Mouse (Mus musculus) B cell, adult 2 months (primary cell): ENCODE results near the gene Slc28a2.
A peak's percentile ranks its signal among the peaks of the same experiment; 100 is the strongest.
"Not testable (repeated sequence)": the region's sequence is repeated elsewhere in the genome, so short reads cannot be mapped to it uniquely, and the experiment has no call there.

Source experiments
- DNase-seq, 2 experiments: peaks; one replicate each; pipeline ENCODE4 v3.0.0; 2022

Slc28a2 gene

GRCm38 (mm10) chr2:122426200-122426599 lies at the start of gene Slc28a2:
Gene Slc28a2 (plus strand): TSS chr2:122426477.
- DNase-seq, result peak; percentile 28 to 35

DNA sequence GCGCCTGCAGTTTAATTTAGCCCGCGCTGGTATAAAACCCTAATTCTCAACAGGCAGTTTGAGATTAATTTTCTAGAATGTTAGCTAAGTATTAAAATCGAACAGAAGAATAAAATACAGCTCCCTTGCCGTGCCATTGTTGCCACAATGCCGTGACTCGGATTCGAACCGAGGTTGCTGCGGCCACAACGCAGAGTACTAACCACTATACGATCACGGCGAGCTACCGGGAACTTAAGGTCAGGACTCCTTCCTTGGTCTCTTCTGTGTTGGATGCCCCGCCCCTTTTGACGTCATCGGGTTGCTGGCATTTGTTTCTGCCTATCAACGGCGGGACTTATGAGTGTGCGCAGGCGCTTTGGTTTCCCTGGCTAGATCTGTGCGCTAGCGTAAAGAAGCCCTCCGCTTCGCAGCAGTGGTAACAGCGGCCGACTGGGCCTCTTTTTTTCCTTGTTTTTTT lies 49.0 kb upstream of the Slc28a2 start:
- peak; percentile 99 for DNase-seq

- DNase-seq, result peak; percentile 84
Observed at GRCm38 (mm10) chr2:122377751-122378246, 48.5 kb upstream of the Slc28a2 start.

- DNase-seq, result no peak
Observed at GRCm38 (mm10) chr2:122378421-122379291, 47.6 kb upstream of the Slc28a2 start.

DNA sequence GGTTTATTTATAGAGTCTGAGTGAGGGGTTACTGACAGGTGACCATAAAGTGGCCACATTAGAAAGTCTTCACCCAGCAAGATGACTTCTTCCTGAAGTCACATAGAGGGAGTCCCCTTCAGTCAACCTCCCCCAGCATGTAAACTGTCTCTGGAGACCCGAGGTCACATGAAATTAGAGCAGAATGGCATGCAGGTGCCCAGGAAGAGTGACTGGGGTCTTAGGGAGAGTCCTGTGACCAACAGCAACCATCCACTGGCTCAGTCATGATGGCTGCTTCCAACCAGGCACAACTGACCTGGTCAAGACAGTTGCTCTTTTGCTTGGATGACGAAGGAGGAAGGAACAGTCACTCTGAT lies 47.0 kb upstream of the Slc28a2 start:
- DNase-seq, result no peak

DNA sequence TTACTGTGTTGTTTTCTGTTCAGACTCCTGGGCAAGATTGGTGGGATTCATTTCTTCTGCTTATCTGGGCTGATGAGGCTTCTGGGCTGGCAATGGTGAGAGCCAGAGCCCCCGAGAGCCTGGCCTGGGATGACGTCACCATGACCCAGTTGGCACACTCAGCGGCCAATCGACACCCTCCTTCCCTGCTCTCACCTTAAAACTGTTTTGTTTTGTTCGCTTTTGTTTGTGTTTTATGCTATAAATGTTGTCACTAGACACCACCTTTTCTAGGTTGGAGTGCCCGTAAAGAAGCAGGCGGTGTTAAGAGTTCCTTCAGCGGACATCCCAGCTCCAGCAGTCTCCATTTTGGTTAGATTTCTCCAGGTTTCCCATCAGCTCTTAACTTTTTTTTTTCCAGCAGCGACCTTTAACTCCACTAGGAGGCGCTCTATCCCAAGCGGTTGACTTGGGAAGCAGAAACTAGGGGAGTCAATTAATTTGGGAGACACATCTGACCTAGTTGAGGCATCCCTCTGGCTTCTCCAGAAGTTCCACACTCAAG lies 45.4 kb upstream of the Slc28a2 start:
- peak; percentile 69 to 70 for DNase-seq

- DNase-seq, result no peak
Observed at GRCm38 (mm10) chr2:122381329-122382103, 44.8 kb upstream of the Slc28a2 start.

DNA sequence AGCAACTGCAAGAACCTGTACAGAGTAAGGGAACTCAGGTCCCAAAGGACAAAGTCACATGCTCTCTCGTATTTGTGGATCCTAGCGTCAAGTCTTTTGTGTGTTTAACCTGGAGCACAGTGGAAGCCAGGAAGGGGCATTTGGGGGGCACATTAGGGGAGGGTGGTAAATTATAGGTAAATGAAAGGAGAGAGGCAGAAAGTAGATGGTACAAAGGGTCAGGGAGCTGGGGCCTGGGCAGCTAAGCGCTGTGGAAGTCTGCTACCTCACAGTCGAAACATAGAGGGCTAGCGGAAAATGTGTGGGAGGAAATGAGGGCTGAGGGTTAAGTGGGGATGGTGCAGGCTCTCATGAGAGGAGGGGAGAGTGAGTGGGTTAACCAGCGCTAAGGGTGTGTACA lies 44.2 kb upstream of the Slc28a2 start:
- no peak for DNase-seq

- no peak for DNase-seq
Observed at GRCm38 (mm10) chr2:122385095-122385494, 41.2 kb upstream of the Slc28a2 start.

DNA sequence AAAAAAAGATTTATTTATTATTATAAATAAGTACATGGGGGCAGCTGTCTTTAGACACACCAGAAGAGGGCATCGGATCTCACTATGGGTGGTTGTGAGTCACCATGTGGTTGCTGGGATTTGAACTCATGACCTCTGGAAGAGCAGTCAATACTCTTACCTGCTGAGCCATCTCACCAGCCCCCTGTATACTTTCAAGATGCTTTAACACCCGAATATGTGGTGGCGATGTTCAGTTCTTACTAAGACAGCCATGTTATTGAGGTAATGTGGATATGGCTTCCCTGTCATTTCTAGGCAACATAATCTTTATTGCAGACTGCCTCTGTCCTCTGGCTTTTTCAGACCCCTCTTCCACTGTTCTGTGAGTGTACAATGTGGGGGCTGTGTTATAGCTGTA lies 39.1 kb upstream of the Slc28a2 start:
- not testable (repeated sequence) for DNase-seq

DNA sequence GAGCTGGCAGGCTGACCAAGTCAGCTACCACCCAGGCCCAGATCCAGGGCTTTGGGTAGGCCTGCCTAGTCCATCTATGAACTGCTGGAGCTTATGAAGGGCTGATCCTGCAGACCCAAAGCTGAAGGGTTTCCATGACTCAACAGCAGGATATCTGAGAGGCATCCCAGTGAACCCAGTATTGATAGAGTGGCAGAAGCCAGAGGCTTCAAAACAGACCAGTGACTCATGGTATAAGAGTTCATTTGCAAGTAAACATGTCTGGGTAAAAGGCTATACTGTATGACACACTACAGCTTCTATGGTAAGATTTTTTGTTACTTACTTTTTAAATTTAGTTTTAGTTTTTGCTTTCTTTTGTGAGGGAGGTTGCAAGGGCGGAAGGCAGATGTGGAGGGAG lies 30.1 kb upstream of the Slc28a2 start:
- DNase-seq, result no peak

DNA sequence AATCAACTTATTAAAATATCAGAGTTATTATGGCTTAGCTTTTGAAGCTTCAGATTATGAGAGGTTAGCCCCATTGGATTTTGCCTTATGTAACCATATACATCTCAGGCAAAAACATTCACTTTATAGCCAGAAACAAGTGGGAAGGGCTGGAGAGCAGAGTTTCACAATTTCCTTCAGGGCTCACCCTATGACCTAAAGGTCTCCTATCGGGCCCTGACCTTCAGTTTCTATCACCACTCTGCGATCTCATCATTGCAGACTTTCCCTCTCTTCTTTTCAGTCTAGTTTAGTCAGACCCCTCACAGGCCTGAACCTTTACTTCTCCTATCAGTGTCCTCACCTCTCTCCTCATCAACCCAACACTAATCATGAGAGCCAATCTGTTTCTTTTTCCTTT lies 18.7 kb upstream of the Slc28a2 start:
- no peak for DNase-seq

DNA sequence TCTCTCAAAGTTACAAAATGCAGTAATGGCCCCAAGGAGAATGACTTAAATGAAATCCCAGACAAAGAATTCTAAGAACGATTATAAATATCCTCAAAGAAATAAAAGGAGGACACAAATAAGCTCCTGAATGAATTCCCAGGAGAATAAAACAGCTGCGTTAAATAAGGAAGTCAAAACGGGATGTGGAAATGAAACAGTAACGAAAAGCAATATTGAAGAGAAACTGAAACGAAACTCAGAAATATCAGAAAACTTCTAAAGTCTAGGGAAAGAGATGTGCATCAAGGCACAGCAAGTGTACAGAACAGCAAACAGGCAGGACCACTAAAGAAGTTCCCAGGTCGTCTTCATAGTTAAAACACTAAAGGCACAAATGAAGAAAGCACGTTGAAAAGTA lies 17.3 kb upstream of the Slc28a2 start:
- DNase-seq, result peak; percentile 28 to 34

- DNase-seq, result not testable (repeated sequence)
Observed at GRCm38 (mm10) chr2:122426645-122427044, 368 bp downstream of the Slc28a2 start.

- not testable (repeated sequence) for DNase-seq
Observed at GRCm38 (mm10) chr2:122438706-122439482, 12.6 kb downstream of the Slc28a2 start.

- DNase-seq, result peak; percentile 69 to 75
Observed at GRCm38 (mm10) chr2:122440521-122440920, 14.2 kb downstream of the Slc28a2 start.

DNA sequence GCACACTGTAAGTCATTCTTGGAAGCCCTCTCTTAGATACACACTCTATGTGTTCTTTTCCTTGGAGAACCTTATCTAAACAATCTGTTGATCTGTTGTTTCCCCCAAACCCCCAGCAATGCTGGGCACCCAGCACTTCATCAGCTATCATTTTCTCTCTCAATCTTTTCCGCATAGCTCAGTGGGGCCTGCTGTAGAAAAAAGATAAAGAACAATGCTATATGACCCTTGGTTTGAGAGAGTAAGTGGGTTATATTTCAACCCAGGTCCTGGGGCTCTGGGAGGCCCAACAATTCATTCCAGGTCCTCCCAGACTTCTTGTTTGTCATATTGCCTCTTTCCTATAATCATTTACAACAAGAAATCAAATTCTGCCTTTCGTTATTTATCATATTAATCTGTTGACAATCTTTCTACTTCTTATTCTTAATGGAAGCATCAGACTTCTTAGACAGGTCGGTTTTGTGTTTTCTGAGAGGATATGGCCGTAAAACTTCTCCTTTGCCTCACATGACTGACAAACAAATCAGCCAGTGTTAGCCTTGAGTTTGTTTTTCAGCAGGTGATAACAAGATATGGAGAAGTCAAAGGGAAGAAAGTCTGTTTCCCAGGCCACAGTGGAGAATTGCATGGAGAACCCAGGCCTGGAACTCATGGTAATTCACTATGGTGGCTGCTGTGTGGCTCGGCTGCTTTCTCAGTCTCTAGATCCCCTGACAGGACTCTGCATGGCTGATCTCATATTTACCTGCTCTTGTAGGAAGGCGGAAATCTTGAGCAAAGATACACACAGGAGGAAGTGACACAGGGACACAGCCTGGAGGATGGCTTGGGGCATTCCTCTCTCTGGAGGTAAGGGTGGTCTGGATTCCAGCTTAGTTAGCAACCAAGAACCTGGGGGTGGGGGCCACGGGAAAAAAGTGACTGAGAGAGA lies 15.0 kb downstream of the Slc28a2 start:
- DNase-seq, result peak; percentile 14 to 15

DNA sequence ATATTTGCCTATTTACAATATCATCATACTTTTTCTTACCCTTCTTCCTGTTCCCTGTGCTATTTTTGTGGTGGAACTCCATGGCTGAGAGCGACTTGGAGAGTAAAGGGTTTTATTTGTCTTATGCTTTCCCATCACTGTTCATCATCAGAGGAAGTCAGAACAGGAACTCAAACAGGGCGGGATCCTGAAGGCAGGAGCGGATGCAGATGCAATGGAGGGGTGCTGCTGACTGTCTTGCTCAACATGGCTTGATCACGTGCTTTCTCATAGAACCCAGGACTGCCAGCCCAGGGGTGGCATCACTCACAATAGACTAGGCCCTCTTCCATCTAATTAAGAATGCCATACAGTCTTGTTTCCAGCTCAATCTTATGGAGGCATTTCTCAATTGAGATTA lies 24.1 kb downstream of the Slc28a2 start:
- DNase-seq, result no peak

DNA sequence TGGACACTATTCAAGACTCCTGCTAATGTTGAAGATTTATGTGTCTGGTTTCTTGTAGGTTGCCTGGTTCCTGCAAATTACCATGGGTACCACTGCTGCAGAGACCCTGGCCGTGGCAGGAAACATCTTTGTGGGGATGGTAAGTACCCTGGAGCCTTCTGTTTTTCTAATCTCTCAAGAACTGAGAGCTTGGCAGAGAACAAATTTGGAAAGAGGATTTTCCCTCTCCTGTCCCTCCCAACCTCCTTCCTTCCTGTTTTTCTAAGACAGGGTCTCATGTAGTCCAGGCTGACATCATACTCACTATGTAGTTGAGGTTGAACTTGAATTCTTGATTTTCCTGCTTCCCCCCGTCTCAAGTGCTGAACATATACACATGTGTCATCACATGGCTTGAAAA lies 26.1 kb downstream of the Slc28a2 start:
- no peak for DNase-seq

- DNase-seq, result peak in 1 of 2 experiments; percentile 4
Observed at GRCm38 (mm10) chr2:122466901-122467300, 40.6 kb downstream of the Slc28a2 start.

GRCm38 (mm10) chr2:122467351-122468013 lies 41.2 kb downstream of the Slc28a2 start:
- DNase-seq, result peak; percentile 90 to 92
